Mouse (Mus musculus) kidney, adult 2 months (tissue): ENCODE measurements at regions not wholly inside any gene's neighbourhood (a gene's known extent, or its start where the extent isn't known, plus 50 kb on each side); places are given as distances from the start of the nearest gene placed in this dataset.

Experiments
- CTCF ChIP-seq: fragments of 200-500 bp; conservative IDR thresholded peaks from 2 replicates; pipeline ENCODE4 v1.5.1; 2011; ENCODE audit warnings: low read depth, mild to moderate bottlenecking, control low read depth, low read length, moderate library complexity, mixed read lengths; ENCODE audit not compliant: insufficient read depth, insufficient read length
- POLR2A ChIP-seq: fragments of 200-500 bp; IDR thresholded peaks from one replicate; pipeline ENCODE4 v1.6.1; 2011; ENCODE audit warnings: low read depth, low read length, control low read depth

DNA sequence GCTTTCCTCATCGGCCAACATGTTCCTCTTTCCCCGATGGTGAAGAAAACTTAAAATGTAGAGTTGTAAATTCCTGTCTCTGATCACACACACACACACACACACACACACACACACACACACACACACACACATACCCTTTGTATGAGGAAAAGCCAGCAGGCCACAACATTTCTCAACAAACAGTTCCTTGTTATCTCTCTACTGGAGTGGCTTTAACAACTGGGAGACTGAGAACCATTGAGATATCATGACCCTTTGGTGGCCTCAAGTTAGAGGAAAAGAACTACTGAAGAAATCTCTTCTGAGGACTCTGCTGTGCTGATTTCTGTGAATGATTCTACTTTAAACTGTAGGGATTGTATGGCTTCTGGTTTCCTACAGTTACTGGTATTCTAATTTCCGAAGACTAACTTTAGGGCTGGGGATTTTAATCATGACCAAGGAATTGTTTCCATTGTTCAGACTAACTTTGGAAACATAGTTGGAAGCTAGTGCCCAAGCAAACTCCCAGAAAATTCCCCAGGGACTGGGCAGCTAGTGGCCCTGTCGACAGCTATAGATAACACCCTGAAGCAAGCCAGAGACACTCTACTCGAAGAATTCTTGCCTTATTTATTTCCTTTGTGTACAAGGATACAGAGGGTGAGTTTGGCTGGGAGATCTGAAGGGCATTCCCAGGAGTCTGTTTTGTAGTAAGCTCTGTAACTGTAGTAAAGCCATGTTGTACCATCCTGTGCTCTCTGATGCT is 516.0 kb downstream of the 1700129C05Rik start:
- no peak for TF ChIP-seq CTCF
- no peak for TF ChIP-seq POLR2A
